Mouse (Mus musculus): ENCODE measurements around the gene Ascl5. TPM values are rescaled to one million over a fixed set of nuclear protein-coding genes. Genes with fewer than 3 reads are reported as not detected.

Ascl5 gene
- polyA plus RNA-seq, 1 experiment = 0.07 TPM

- Histone ChIP-seq H3K9me3 (ENCODE audit: control insufficient read depth, low read length) (no peaks in the 10 kb centered on the region; the same call in 1 of the 2 replicates), H3K4me3 (replicated peaks) (no peak overlapping the region), H3K36me3 (ENCODE audit: control insufficient read depth) (no peaks in the 10 kb centered on the region), H3K4me1 (ENCODE audit: control insufficient read depth) (no peaks in the 10 kb centered on the region), H3K27me3 (ENCODE audit: control insufficient read depth) (no peaks in the 10 kb centered on the region; the same call in 1 of the 2 replicates)
- TF ChIP-seq TAL1 (IDR thresholded peaks at IDR 0.05; ENCODE audit: low read length) = no peak
These were observed 11.2 kb downstream of the Ascl5 start for GRCm38 (mm10) chr1:136061790-136062141.

DNA sequence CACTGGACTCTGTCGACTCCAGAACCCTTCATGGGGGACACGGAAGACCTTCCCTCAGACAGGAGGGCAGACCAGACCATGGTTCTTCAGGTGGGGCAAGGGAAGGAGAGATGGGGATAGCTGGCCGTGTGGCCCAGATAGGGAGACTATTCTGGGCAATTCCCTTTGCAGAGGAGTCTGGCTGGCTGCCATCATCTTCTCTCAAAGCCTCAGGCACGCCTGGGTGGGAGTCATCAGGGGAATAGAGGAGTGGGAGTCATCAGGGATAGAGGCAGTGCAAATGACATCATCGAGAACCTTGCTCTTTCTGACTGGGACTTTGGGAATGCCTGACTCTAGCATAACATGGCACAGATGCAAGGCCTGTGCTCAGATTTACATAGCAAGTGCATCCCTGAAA, 13.4 kb downstream of the Ascl5 start:
- H3K4me3 ChIP-seq (replicated peaks) = no peak overlapping the region
- H3K27me3 ChIP-seq (ENCODE audit: control insufficient read depth) = no peaks in the 10 kb centered on the region; the same call in 1 of the 2 replicates
- no peaks in the 10 kb centered on the region for H3K36me3 ChIP-seq (ENCODE audit: control insufficient read depth)
- TF ChIP-seq TAL1 (IDR thresholded peaks at IDR 0.05; ENCODE audit: low read length) (no peak), GATA1 (IDR thresholded peaks at IDR 0.05; ENCODE audit: low read length) (no peak)
- H3K4me1 ChIP-seq (ENCODE audit: control insufficient read depth) = no peaks in the 10 kb centered on the region
- no peaks in the 10 kb centered on the region; the same call in 1 of the 2 replicates for H3K9me3 ChIP-seq (ENCODE audit: control insufficient read depth, low read length)

DNA sequence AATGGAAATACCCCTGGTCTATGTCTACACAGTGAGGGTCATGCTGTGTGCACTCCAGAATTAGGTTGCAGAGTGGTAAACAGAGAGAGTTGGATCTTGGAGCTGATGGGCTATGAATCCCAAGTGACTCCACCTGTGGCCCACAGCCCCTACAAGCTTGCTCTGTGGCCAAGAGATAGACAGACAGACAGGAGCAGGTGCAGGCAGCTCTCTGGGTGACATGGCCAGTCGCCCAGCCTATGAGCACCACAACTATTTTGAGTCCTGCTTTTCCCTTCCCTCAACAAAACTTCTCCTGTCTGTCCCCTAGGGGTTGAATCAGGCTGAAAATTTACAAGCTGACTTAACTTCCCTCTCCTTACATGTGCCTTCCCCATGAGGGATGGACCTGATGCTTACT, 16.0 kb downstream of the Ascl5 start:
- no peaks in the 10 kb centered on the region for H3K4me1 ChIP-seq (ENCODE audit: control insufficient read depth)
- H3K27me3 ChIP-seq (ENCODE audit: control insufficient read depth) = no peaks in the 10 kb centered on the region; the same call in 1 of the 2 replicates
- no peak for TF ChIP-seq TAL1 (IDR thresholded peaks at IDR 0.05; ENCODE audit: low read length)
- TF ChIP-seq GATA1 (IDR thresholded peaks at IDR 0.05; ENCODE audit: low read length) = no peak
- H3K9me3 ChIP-seq (ENCODE audit: control insufficient read depth, low read length) = no peaks in the 10 kb centered on the region; the same call in 1 of the 2 replicates
- H3K4me3 ChIP-seq (replicated peaks) = no peak overlapping the region
- no peaks in the 10 kb centered on the region for H3K36me3 ChIP-seq (ENCODE audit: control insufficient read depth)

DNA sequence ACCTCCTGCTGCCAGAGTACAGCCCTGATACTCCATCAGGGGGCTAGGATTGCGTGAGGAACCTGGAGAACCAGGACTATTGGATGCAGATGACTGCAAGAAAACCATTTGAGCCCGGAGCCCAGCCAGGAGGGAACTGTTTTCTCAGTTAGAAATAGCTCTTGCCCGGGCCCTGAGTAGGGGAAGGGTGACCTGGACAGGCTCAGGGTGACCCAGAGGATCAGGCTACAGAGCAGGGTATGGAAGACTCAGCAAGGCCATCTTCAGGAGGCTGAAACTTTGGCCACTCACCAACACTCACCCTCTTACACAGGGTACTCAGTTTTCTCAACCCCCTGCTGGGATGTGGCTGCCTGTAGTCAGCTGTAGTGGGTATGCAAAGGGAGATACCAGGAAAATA, 17.0 kb downstream of the Ascl5 start:
- H3K27me3 ChIP-seq (ENCODE audit: control insufficient read depth) = no peaks in the 10 kb centered on the region; the same call in 1 of the 2 replicates

DNA sequence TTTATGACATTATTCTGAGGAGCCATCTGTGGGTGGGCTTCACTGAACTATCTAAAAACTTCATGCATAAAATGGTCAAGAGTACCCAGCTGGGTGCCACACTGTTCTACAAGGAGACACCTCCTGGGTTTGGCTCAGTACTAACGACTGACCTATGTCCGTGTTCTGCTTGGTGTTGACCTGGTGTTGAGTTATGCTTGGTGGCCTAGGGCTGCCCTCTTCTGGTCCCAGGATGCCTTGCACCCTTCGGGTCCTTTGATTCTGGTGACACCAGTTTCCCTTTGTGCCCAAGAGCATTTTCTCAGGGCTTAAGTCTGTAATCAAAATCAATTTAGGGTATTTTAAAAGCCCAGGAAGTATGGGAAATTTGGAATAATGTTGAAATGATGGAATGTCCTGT, 25.5 kb downstream of the Ascl5 start:
- Histone ChIP-seq H3K4me1 (ENCODE audit: control insufficient read depth) (no peaks in the 10 kb centered on the region), H3K27me3 (ENCODE audit: control insufficient read depth) (peaks cover 9% of the 10 kb centered on the region; the same call in 1 of the 2 replicates), H3K9me3 (ENCODE audit: control insufficient read depth, low read length) (no peaks in the 10 kb centered on the region), H3K36me3 (ENCODE audit: control insufficient read depth) (no peaks in the 10 kb centered on the region), H3K4me3 (replicated peaks) (no peak overlapping the region)
- no peak for TF ChIP-seq GATA1 (IDR thresholded peaks at IDR 0.05; ENCODE audit: low read length)
- TF ChIP-seq TAL1 (IDR thresholded peaks at IDR 0.05; ENCODE audit: low read length) = no peak

More for the DNA sequence above, 17.0 kb downstream of the Ascl5 start:
- no peaks in the 10 kb centered on the region for H3K4me1 ChIP-seq (ENCODE audit: control insufficient read depth)
- no peaks in the 10 kb centered on the region for H3K36me3 ChIP-seq (ENCODE audit: control insufficient read depth)
- H3K4me3 ChIP-seq (replicated peaks) = no peak overlapping the region
- TF ChIP-seq GATA1 (IDR thresholded peaks at IDR 0.05; ENCODE audit: low read length) = no peak
- no peak for TF ChIP-seq TAL1 (IDR thresholded peaks at IDR 0.05; ENCODE audit: low read length)
- H3K9me3 ChIP-seq (ENCODE audit: control insufficient read depth, low read length) = no peaks in the 10 kb centered on the region

DNA sequence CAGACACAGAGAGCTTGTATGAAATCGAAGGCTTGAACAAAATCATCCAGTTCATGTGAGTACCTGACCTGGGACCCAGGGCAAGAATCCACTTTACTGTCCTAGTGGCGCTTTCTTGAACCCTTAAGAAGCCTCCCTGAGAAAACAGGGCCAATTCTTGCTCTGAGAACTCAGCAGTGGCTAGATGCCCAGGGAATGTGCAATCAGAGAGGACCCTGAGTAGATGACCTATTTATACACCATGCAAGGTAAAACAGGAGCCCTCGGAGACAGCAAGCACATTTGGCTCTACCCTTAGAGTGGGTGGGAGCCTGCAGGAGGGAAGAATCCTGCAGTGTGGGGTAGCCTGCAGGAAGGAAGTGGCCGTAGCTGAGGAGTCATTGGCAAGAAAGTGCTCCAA, 27.1 kb downstream of the Ascl5 start:
- Histone ChIP-seq H3K27me3 (ENCODE audit: control insufficient read depth) (peaks cover 9% of the 10 kb centered on the region; the same call in 1 of the 2 replicates), H3K9me3 (ENCODE audit: control insufficient read depth, low read length) (0 out of 2 replicates have a peak, but pooled peaks cover 2% of the 10 kb centered on the region), H3K4me3 (replicated peaks) (no peak overlapping the region), H3K4me1 (ENCODE audit: control insufficient read depth) (no peaks in the 10 kb centered on the region), H3K36me3 (ENCODE audit: control insufficient read depth) (no peaks in the 10 kb centered on the region)
- no peak for TF ChIP-seq TAL1 (IDR thresholded peaks at IDR 0.05; ENCODE audit: low read length)
- no peak for TF ChIP-seq GATA1 (IDR thresholded peaks at IDR 0.05; ENCODE audit: low read length)

DNA sequence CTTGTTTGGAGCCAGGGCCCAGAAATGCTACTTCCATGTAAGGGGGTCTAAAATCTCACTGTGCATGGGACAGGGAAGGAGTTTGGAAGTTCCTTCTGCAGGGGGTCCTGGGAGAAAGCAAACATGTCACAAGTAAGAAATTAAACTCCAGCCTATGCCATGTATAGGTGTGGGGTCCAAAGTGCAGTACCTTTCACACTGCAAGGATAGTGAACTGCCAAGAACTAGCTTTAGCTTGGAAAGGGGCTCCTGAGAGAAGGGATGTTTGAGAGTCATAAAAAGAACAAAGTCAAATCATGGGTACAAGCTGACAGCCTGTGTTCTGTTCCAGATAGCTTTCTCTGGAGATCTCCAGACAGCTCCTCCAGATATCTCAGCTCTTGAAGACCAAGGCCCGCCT, 30.6 kb downstream of the Ascl5 start:
- Histone ChIP-seq H3K9me3 (ENCODE audit: control insufficient read depth, low read length) (0 out of 2 replicates have a peak, but pooled peaks cover 2% of the 10 kb centered on the region), H3K4me1 (ENCODE audit: control insufficient read depth) (peaks cover 5% of the 10 kb centered on the region), H3K27me3 (ENCODE audit: control insufficient read depth) (peaks cover 9% of the 10 kb centered on the region; the same call in 1 of the 2 replicates), H3K36me3 (ENCODE audit: control insufficient read depth) (no peaks in the 10 kb centered on the region), H3K4me3 (replicated peaks) (no peak overlapping the region)
- no peak for TF ChIP-seq TAL1 (IDR thresholded peaks at IDR 0.05; ENCODE audit: low read length)
- no peak for TF ChIP-seq GATA1 (IDR thresholded peaks at IDR 0.05; ENCODE audit: low read length)

DNA sequence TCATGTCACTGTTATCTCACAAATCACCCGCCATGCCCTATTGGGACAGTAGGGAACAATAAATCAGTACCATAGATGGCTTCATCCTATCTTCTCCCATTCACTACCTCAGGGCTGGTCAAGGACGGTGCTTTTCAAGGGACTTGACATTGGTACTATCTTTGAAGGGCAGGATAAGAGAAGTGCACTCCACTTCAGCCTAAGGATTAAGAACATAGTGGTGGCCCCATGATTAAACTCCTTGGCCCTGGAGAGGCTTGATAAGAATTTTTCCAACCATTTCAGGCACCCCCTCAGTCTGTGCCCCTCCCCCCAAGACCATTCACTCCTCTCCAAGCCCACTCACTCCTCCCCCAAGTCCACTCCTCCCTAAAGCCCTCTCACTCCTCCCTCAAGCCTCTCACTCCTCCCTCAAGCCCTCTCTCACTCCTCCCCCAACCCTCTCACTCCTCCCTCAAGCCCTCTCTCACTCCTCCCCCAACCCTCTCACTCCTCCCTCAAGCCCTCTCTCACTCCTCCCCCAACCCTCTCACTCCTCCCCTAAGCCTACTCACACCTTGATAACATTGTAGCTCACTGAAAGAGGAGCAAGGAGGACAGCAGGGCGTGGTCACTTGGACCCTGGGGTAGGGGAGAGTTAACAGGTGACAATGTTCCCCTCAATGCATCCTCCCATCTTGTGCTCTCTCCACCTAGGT, 35.5 kb downstream of the Ascl5 start:
- Histone ChIP-seq H3K4me1 (ENCODE audit: control insufficient read depth) (peaks cover 9% of the 10 kb centered on the region), H3K36me3 (ENCODE audit: control insufficient read depth) (no peaks in the 10 kb centered on the region), H3K9me3 (ENCODE audit: control insufficient read depth, low read length) (0 out of 2 replicates have a peak, but pooled peaks cover 2% of the 10 kb centered on the region), H3K27me3 (ENCODE audit: control insufficient read depth) (peaks cover 3% of the 10 kb centered on the region; the same call in 1 of the 2 replicates), H3K4me3 (replicated peaks) (no peak overlapping the region)
- no peak for TF ChIP-seq TAL1 (IDR thresholded peaks at IDR 0.05; ENCODE audit: low read length)
- TF ChIP-seq GATA1 (IDR thresholded peaks at IDR 0.05; ENCODE audit: low read length) = no peak

- Histone ChIP-seq H3K4me1 (ENCODE audit: control insufficient read depth) (peaks cover 9% of the 10 kb centered on the region), H3K9me3 (ENCODE audit: control insufficient read depth, low read length) (no peaks in the 10 kb centered on the region), H3K36me3 (ENCODE audit: control insufficient read depth) (no peaks in the 10 kb centered on the region), H3K4me3 (replicated peaks) (no peak overlapping the region), H3K27me3 (ENCODE audit: control insufficient read depth) (peaks cover 3% of the 10 kb centered on the region; the same call in 1 of the 2 replicates)
- TF ChIP-seq GATA1 (IDR thresholded peaks at IDR 0.05; ENCODE audit: low read length) = no peak
- no peak for TF ChIP-seq TAL1 (IDR thresholded peaks at IDR 0.05; ENCODE audit: low read length)
These were observed 39.0 kb downstream of the Ascl5 start for GRCm38 (mm10) chr1:136089368-136090165.

Data from erythroblast, embryonic 14.5 days (primary cell).